Mouse (Mus musculus): ENCODE measurements around the gene Tigd3.

DNA sequence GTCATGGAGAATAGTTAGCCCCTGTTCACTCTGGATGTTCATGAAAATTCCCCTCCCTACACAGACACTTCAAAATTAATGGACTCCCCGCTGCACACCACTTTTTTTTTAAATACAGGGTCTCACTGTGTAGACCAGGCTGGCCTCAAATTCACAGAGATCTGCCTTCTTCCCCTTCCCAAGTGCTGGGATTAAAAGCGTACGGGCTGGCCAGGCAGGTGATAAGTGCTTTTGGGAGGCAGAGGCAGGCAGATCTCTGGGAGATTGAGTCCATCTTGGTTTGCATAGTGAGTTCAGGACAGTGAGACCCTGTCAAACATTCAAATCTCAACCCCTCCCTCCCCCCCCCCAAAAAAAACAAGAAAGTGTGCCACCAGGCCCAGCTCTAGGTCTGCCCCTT lies 29.0 kb upstream of the Tigd3 start:
- TF ChIP-seq POLR2A (IDR thresholded peaks at IDR 0.05; ENCODE audit: control insufficient read depth, low read depth, low read length) (no peak), CTCF (IDR thresholded peaks at IDR 0.05; ENCODE audit: control insufficient read depth, insufficient read depth, insufficient replicate concordance, low read depth, low read length) (no peak)
